Mouse (Mus musculus) MEL (cell line): ENCODE results near the gene Il12a.

Experiments
- BHLHE40 ChIP-seq: IDR thresholded peaks from 2 replicates; pipeline ENCODE4 v1.6.1; 2012; ENCODE audit warnings: low read depth, mild to moderate bottlenecking, inconsistent platforms, low read length, improper control_type of control experiment, borderline replicate concordance
- CHD2 ChIP-seq: IDR thresholded peaks from 2 replicates; pipeline ENCODE4 v1.6.1; 2011; ENCODE audit warnings: low read length, improper control_type of control experiment
- CTCF ChIP-seq, 3 experiments: IDR thresholded peaks in 2 of 3; conservative IDR thresholded peaks in 1 of 3; 2 replicates each; pipeline ENCODE4 v1.5.1; 2011 to 2012; ENCODE audit warnings: low read length in 3 of 3, low read depth in 2 of 3, mild to moderate bottlenecking in 2 of 3, improper control_type of control experiment in 1 of 3, inconsistent platforms in 1 of 3, mixed read lengths in 1 of 3, moderate library complexity in 1 of 3; ENCODE audit not compliant: control insufficient read depth in 1 of 3, insufficient read depth in 1 of 3, poor library complexity in 1 of 3, severe bottlenecking in 1 of 3
- E2F4 ChIP-seq: IDR thresholded peaks from 2 replicates; pipeline ENCODE4 v1.6.1; 2011; ENCODE audit warnings: low read depth, low read length, improper control_type of control experiment, borderline replicate concordance
- EP300 ChIP-seq, 2 experiments: IDR thresholded peaks; 2 replicates each; pipeline ENCODE4 v1.6.1; 2011; ENCODE audit warnings: improper control_type of control experiment in 2 of 2, low read length in 2 of 2, low read depth in 1 of 2, mild to moderate bottlenecking in 1 of 2
- ETS1 ChIP-seq: IDR thresholded peaks from 2 replicates; pipeline ENCODE4 v1.6.1; 2012; ENCODE audit warnings: low read depth, mild to moderate bottlenecking, inconsistent platforms, low read length, improper control_type of control experiment, moderate library complexity
- GATA1 ChIP-seq: IDR thresholded peaks from 2 replicates; pipeline ENCODE4 v1.6.1; 2011; ENCODE audit warnings: low read depth, low read length, improper control_type of control experiment
- HCFC1 ChIP-seq: IDR thresholded peaks from 2 replicates; pipeline ENCODE4 v1.6.1; 2012; ENCODE audit warnings: low read depth, mild to moderate bottlenecking, inconsistent platforms, low read length, improper control_type of control experiment, moderate library complexity
- MAFK ChIP-seq: IDR thresholded peaks from 2 replicates; pipeline ENCODE4 v1.6.1; 2011; ENCODE audit warnings: low read depth, mild to moderate bottlenecking, low read length, improper control_type of control experiment, borderline replicate concordance
- MAZ ChIP-seq: IDR thresholded peaks from 2 replicates; pipeline ENCODE4 v1.6.1; 2012; ENCODE audit warnings: low read depth, mild to moderate bottlenecking, inconsistent platforms, low read length, improper control_type of control experiment
- POLR2A ChIP-seq, 2 experiments: IDR thresholded peaks; 2 replicates each; pipeline ENCODE4 v1.6.1; 2011 to 2012; ENCODE audit warnings: low read length in 2 of 2, mild to moderate bottlenecking in 2 of 2, control low read depth in 1 of 2, improper control_type of control experiment in 1 of 2, low read depth in 1 of 2, moderate library complexity in 1 of 2; ENCODE audit not compliant: control insufficient read depth in 1 of 2, insufficient read depth in 1 of 2, poor library complexity in 1 of 2
- RAD21 ChIP-seq: IDR thresholded peaks from 2 replicates; pipeline ENCODE4 v1.6.1; 2011; ENCODE audit warnings: mild to moderate bottlenecking, low read depth, low read length, improper control_type of control experiment
- TAL1 ChIP-seq: IDR thresholded peaks from 2 replicates; pipeline ENCODE4 v1.6.1; 2012; ENCODE audit warnings: mild to moderate bottlenecking, inconsistent platforms, low read length, moderate library complexity, mixed read lengths

GRCm38 (mm10) chr3:68650251-68650650, 40.2 kb upstream of the Il12a start:
- TF ChIP-seq CTCF (IDR thresholded peaks at IDR 0.05 in 2 of 3, conservative IDR thresholded peaks at IDR 0.05 in 1 of 3; ENCODE audit: control insufficient read depth in 1 of 3, insufficient read depth in 1 of 3, low read depth in 2 of 3, low read length in 3 of 3, poor library complexity in 1 of 3, severe bottlenecking in 1 of 3) (no peak), CHD2 (no peak), POLR2A (IDR thresholded peaks at IDR 0.05; ENCODE audit: control insufficient read depth in 1 of 2, insufficient read depth in 1 of 2, low read depth in 1 of 2, low read length in 2 of 2, poor library complexity in 1 of 2) (no peak), ETS1 (no peak), HCFC1 (no peak), RAD21 (no peak), TAL1 (no peak), MAFK (no peak), MAZ (no peak), E2F4 (no peak), BHLHE40 (no peak), EP300 (IDR thresholded peaks at IDR 0.05; ENCODE audit: low read depth in 1 of 2, low read length in 2 of 2) (no peak), GATA1 (no peak)
